Mouse (Mus musculus) neutrophil, adult 83 days (primary cell): ENCODE measurements around the gene Btbd35f12. TPM values are rescaled to one million over a fixed set of nuclear protein-coding genes. Genes with fewer than 3 reads are reported as not detected.

Source experiments
- total RNA-seq, 2 experiments: library from RNA; stranded (reverse); gene quantifications; one replicate each; pipeline ENCODE4 v1.2.4; 2023

The Btbd35f12 gene
- total RNA-seq, result not detected

DNA sequence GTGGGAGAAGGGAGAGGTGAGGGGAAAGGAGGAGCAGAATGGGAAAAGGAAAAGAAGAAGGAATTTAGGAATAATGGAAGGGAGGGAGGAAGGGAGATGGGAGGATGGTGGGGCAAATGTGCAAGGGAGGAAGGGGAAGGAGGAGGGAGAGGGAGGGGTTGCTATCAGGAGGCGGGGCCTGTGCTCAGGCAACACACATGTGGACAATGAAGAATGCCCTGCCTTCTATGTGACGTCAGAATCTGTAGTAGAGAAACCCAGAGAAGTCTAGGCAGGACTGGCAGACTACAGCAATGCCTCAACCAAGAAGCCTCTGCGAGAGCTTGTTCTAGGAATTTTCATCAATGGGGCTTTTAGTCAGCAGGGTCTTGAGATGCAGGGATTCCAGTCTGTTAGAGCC, at the start of gene Btbd35f12:
TSS of gene Btbd35f12 (plus strand) at position 301 of the 400 bp plus-strand sequence.

Other genes starting within 250 kb of the Btbd35f12 start
- gene Spin2-ps6, start 78.5 kb upstream of the Btbd35f12 start, total RNA-seq, result not detected